Mouse (Mus musculus) right cerebral cortex, postnatal 25 days (tissue): ENCODE results near the gene Lsamp.
A peak's percentile ranks its signal among the peaks of the same experiment; 100 is the strongest.

ENCODE experiments used
- DNase-seq: peaks from one replicate; pipeline ENCODE4 v3.0.0; 2022

The Lsamp gene

GRCm38 (mm10) chr16:40971382-40971781 lies 987.2 kb downstream of the Lsamp start:
- DNase-seq, result peak; percentile 16

DNA sequence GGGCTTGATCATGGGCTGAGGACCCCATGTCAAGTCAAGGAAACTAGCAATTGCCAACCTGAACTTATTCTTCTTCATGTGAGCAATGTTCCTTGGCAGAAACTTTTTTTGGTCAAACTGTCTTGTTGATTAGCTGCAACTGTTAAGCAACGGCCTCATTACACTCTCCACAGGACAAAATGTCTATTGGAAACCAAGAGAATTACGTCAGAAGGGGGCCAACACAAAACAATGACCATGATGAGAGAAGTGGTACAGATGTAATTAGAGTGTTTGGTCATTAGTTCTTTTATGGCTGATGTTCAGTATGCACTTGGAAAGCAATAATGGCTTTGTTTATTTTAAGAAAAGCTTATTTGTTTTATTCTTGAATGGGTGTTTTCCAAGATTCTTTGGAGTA lies 989.9 kb downstream of the Lsamp start:
- no peak for DNase-seq

- DNase-seq, result no peak
Measured at GRCm38 (mm10) chr16:40983026-40983425, 998.9 kb downstream of the Lsamp start.

DNA sequence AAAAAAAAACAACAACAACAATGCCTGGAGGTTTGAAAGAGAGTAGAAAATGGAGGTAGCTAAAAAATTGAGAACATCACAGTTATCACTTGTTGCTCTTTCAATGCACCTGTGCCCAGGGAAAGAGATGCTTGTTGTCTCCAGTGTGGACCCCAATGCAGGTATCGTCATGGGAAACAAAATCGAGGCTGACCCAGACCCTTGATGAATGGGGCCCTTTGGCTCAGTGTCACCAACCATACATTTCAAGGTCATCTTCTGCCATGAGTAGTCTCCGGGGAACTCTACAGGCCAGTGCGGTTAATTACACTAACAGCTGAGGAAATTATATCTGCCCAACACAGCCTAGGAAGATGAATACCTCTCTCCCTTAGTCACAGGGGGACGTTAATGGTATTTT lies 1023.4 kb downstream of the Lsamp start:
- DNase-seq, result no peak

- DNase-seq, result no peak
Measured at GRCm38 (mm10) chr16:41034746-41035145, 1050.6 kb downstream of the Lsamp start.

- no peak for DNase-seq
Measured at GRCm38 (mm10) chr16:41041686-41042085, 1057.5 kb downstream of the Lsamp start.

DNA sequence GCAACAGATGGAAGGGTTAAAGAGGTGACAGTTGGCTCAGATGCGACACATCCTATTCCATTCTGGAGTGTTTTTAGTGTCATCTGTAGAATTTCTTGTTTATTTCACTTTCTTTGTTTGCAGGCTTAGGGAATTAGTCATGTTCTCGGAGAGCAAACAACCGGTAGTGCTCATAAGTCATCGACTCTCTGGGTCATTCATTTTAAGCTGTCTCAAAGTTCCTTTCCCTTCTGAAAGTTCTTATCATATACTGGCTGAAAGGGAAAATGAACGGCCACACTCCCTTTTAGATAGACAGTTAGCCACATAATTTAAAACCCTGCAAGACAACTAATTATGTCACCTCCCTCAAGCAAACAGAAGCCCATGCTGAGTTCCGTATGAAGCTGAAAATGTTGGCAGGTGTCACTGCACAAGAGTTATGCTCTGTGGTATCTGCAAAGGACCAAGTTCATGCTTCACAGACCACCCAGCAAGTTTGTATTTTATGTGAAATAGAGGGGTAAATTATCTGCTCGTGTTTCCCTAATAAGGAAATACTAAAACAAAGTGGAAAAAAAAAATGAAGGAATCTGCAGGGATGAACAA lies 1079.2 kb downstream of the Lsamp start:
- DNase-seq, result no peak

DNA sequence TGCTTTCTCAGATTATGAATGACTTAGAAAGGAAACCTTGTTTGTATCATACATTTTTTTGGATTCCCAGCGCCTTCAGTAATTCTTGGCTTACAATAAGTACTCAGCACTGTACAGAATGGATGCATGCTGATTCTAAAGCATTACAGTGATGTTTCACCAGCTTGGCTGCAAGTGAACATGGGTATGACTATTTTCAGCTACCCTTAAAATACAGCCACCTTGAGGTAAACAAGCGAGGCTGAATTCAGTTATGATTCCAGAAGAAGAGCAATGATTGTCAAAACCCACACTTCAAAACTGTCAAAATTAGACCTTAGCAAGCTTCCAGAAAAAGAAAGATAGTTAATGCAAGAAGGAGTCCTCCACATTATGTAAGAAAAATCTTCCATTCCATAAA lies 1089.3 kb downstream of the Lsamp start:
- no peak for DNase-seq

GRCm38 (mm10) chr16:41088648-41089047 lies 1104.5 kb downstream of the Lsamp start:
- no peak for DNase-seq

- no peak for DNase-seq
Measured at GRCm38 (mm10) chr16:41090092-41090491, 1105.9 kb downstream of the Lsamp start.

GRCm38 (mm10) chr16:41091259-41091658 lies 1107.1 kb downstream of the Lsamp start:
- no peak for DNase-seq

DNA sequence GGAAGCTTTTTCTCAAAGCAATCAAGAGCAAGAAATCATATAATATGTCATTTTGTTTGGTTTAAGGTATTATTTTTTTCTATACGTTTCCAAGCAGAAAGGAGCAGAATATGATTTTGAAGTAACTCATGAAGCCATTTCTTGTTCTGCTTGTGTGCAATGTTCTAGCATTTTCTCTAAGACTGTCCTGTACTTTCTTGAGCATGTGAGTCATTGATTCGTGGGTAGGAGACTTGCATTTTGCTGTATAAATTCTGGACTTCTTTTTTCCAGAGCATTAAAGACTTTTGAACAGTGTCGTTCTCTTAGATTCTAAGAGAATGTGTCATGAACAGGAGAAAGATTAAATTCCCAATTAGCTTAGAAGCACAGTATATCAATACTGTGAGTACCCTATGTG lies 1118.6 kb downstream of the Lsamp start:
- DNase-seq, result no peak

DNA sequence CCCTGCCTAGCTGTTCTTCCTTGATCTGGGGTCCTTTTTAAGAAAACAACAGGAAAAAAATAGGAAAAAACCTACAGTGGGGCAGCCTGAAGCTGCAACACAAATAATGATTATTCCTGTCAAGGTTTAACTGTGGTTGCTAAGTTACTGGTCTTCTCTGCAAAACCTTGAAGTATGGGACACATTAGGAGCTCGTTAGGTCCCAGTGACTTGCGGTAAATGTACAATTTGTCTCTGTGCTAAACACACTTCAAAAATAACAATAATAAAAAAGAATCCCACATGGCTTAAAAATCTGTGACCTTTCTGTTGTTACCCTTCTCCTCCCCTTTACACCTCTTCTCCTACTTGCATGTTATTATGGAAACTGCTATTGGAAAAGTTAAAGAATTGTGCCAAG lies 1140.2 kb downstream of the Lsamp start:
- no peak for DNase-seq

DNA sequence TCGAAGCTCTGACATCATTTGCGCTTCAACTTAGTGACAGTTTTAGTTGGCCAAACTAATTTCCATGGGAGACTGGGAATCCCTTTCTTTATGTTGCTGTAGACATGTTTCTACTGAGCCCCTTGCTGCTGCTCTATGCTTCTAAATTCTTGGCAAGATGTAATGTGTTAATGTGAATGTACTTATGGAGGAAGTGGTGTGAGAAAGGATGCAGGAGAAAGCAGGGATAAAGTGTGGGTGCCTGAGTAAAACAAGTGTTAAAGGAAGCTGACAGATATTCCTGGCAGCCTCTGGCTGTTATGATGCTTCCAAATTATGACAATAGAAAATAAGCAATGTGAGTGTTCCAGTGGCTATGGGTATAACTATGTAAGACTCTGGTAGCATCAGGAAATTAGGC lies 1140.9 kb downstream of the Lsamp start:
- no peak for DNase-seq

DNA sequence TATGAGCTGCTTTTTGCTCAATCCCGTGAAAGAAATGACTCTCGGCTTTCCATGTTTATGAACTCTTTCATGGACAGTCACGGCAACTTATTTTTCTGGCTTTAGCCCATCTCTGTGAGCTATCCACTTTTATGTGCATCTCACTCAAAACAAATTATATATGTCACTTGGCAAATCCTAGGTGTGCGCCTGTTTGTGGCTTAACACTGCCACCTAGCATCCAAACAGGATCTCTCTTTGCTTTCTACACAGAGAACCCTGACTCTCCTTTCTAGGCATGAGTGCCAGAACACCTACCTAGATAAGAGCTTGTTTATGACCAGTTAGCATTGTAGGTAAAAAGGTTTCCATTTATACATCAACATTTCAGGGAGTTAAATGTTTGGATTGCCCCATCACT lies 1146.9 kb downstream of the Lsamp start:
- DNase-seq, result no peak

- peak; percentile 24 for DNase-seq
Measured at GRCm38 (mm10) chr16:41172839-41173238, 1188.7 kb downstream of the Lsamp start.

- no peak for DNase-seq
Measured at GRCm38 (mm10) chr16:41179557-41179956, 1195.4 kb downstream of the Lsamp start.

DNA sequence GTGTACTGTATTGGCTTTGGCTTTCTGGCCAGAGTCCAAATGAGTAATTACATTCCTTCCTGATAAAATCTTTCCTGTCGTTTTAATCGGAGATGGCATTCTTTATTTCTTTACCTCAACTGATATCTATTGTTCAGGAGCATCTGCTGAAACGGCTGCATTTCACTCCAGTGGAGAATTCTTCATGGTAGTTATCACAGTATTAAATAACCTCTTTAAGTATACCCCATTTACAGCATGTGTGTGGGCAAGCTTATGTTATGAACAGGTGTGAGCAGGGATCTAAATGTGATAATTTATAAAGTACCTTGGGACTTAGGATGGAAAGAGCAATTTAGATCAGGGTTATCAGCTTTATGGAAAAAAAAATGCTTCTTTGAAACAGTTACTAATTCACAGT lies 1196.7 kb downstream of the Lsamp start:
- DNase-seq, result no peak

- DNase-seq, result no peak
Measured at GRCm38 (mm10) chr16:41210055-41210454, 1225.9 kb downstream of the Lsamp start.

DNA sequence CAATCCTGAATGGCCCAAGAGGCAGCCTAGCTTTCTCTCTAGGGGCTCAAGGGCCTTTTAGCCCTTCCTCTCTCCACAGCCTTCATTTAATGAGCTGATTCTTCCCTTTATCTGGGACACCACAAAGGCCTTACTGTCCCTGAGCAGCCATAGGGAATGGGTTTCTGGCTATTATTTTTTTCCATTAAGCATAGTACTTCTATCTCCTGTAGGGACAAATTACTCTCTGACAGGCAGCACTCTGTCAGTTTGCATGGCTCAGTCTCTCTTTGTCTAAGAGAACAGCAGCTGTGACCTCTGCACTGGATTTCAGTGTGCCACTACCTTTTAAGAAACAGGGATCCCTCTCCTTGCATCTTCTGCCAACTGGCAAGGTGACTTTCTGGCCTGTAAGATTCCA lies 1251.7 kb downstream of the Lsamp start:
- no peak for DNase-seq

- no peak for DNase-seq
Measured at GRCm38 (mm10) chr16:41242841-41243240, 1258.7 kb downstream of the Lsamp start.

- peak; percentile 62 for DNase-seq
Measured at GRCm38 (mm10) chr16:41244711-41245110, 1260.5 kb downstream of the Lsamp start.

DNA sequence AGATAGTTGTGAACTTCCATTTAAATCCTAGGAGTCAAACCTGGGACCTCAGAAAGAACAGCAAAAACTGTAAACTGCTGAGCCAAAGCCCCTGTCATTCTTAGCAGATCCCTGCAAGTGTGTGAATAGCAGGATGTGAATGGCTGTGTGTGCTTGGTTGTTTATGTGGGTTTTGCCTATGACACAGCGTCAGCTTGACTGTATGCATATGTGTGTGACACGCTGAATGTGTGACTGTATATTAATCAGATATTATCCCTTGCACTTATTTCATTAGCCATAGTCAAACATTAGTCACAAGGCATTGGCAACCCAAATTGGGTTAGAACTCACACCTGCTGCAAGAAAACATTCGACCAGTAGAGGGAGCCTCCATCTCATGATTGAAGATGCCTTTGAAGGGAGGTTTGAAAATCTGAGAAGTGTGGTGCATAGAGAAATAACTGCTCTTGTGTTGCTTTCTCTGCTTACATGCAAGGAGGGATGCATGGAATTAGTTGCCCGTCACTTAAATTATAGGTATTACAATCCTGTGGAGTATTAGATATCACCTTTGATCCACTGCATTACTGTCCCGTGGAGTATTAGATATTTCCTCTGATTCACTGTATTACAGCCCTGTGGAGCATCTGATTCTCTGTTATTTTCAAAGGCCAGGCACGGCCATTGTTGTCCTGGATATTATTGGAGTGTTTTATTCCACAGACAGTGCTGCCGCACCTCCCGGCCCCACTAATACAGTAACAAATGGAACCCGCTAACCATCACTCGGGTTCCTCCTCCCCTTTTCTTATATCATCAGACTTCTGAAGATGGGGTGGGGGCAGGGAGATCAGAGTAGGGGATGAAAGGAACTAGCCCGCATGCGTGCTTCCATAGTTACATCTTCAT lies 1274.2 kb downstream of the Lsamp start:
- peak; percentile 62 for DNase-seq

- no peak for DNase-seq
Measured at GRCm38 (mm10) chr16:41275999-41276671, 1292.0 kb downstream of the Lsamp start.
